Mouse (Mus musculus) intestine, embryonic 16.5 days (tissue): Measurements from ENCODE around the gene Txndc2. TPM values are rescaled to one million over a fixed set of nuclear protein-coding genes. Genes with fewer than 3 reads are reported as not detected.
A peak's percentile ranks its signal among the peaks of the same experiment; 100 is the strongest.

ENCODE experiments used
- ATAC-seq: fragments of 200-750 bp; cut with Nextera tagmentation; 2 replicates; pipeline ENCODE4 v1.8.0; 2017; ENCODE audit warnings: moderate TSS enrichment, moderate library complexity
- H3K27ac ChIP-seq: fragments of 300-500 bp; sonication (generic); 2 replicates; pipeline ENCODE4 v1.5.1; 2014; ENCODE audit warnings: mild to moderate bottlenecking, low read length
- H3K27me3 ChIP-seq: fragments of 300-500 bp; sonication (generic); replicated peaks from 2 replicates; pipeline ENCODE4 v1.6.1; 2014; ENCODE audit warnings: low read length, control low read depth, mixed read lengths; ENCODE audit not compliant: control insufficient read depth, insufficient read depth
- H3K36me3 ChIP-seq: fragments of 300-500 bp; sonication (generic); 2 replicates; pipeline ENCODE4 v1.6.1; 2014; ENCODE audit warnings: low read length, control low read depth; ENCODE audit not compliant: control insufficient read depth, insufficient read depth
- H3K4me1 ChIP-seq: fragments of 300-500 bp; sonication (generic); 2 replicates; pipeline ENCODE4 v1.6.1; 2014; ENCODE audit warnings: low read length, control low read depth, mixed read lengths; ENCODE audit not compliant: control insufficient read depth, insufficient read depth
- H3K4me2 ChIP-seq: fragments of 300-500 bp; sonication (generic); 2 replicates; pipeline ENCODE4 v1.6.1; 2014; ENCODE audit warnings: low read depth, low read length, control low read depth
- H3K4me3 ChIP-seq: fragments of 300-500 bp; sonication (generic); 2 replicates; pipeline ENCODE4 v1.5.1; 2014; ENCODE audit warnings: mild to moderate bottlenecking, low read length
- H3K9ac ChIP-seq: fragments of 300-500 bp; sonication (generic); 2 replicates; pipeline ENCODE4 v1.6.1; 2014; ENCODE audit warnings: low read depth, low read length
- H3K9me3 ChIP-seq: fragments of 300-500 bp; sonication (generic); 2 replicates; pipeline ENCODE4 v1.6.1; 2016; ENCODE audit warnings: low read length, control low read depth; ENCODE audit not compliant: control insufficient read depth
- WGBS: fragments of 180-500 bp; shearing (Covaris S2); extraction: QIAGEN DNeasy Blood & Tissue Kit; methylation state at CpG from one replicate; pipeline ENCODE4 v1.1.7; 2014; 5-methylcytosine and 5-hydroxymethylcytosine counted together
- polyA plus RNA-seq: library from polyadenylated mRNA; unstranded; fragments of >200 nt; fragmentation: Nextera tagmentation; extraction: Ambion mirVana; gene quantifications from 2 replicates; pipeline ENCODE4 v1.2.1, GENCODE M21; 2015

Gene Txndc2
- polyA plus RNA-seq, 1 experiment from 2014 or later: not detected

GRCm38 (mm10) chr17:65608312-65608687 lies 33.7 kb downstream of the Txndc2 start:
- H3K9ac ChIP-seq: no peak overlapping the region
- no peaks in the 10 kb centered on the region for H3K9me3 ChIP-seq
- H3K27me3 ChIP-seq: no peaks in the 10 kb centered on the region
- H3K4me1 ChIP-seq: peaks cover 34% of the 10 kb centered on the region
- H3K4me2 ChIP-seq: no peak overlapping the region
- H3K27ac ChIP-seq: no peak overlapping the region
- H3K36me3 ChIP-seq: no peaks in the 10 kb centered on the region
- 72% methylated on average over 2 of the region's 2 CpGs for WGBS
- no peak for ATAC-seq
- H3K4me3 ChIP-seq: no peak overlapping the region

DNA sequence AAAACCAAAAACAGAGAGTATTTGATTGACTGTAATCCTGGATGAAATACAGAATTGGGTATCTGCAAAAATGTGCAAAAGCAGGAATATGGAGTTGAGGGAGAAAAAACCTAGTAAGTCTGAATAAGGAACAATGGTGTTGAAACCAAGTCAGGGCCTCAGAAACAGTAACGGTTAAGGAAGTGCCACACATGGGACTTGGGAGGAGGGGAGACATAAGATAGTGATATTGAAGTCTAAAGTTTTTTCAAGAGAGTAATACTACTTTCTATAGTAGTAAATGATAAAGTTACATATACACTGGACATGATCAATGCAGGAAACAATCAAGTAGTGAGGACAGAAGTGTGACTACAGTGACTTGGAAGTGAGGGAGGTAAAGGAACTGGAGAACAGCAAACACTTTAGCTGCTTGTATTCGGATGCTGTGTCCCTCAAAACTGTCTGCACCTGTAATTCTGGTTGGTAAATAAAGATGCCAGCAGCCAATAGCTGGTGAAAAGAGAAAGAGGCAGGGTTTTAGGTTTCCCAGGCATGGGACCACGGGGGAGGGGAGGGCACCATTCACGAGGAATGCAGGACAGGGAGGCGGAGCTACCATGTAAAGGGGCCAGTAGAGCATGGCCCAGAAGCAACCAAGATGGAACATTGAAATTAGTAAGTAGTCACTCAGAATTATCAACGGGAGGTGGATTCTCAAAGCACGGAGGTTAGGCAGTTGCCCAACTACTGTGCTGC lies 34.2 kb downstream of the Txndc2 start:
- Histone ChIP-seq H3K4me2 (no peak overlapping the region), H3K4me3 (no peak overlapping the region), H3K9me3 (no peaks in the 10 kb centered on the region), H3K27ac (no peak overlapping the region), H3K9ac (no peak overlapping the region), H3K27me3 (no peaks in the 10 kb centered on the region), H3K4me1 (peaks cover 34% of the 10 kb centered on the region), H3K36me3 (no peaks in the 10 kb centered on the region)
- WGBS: 49% methylated on average over 7 of the region's 7 CpGs
- ATAC-seq: no peak

- Histone ChIP-seq H3K4me1 (peaks cover 29% of the 10 kb centered on the region), H3K27ac (no peak overlapping the region), H3K36me3 (no peaks in the 10 kb centered on the region), H3K4me2 (no peak overlapping the region), H3K4me3 (no peak overlapping the region), H3K27me3 (no peaks in the 10 kb centered on the region), H3K9me3 (no peaks in the 10 kb centered on the region), H3K9ac (no peak overlapping the region)
- 72% methylated on average over 4 of the region's 4 CpGs for WGBS
- 0 out of 2 replicates have a peak, but pooled peaks have one; percentile 30 for ATAC-seq
Observed at GRCm38 (mm10) chr17:65606014-65606413, 36.0 kb downstream of the Txndc2 start.

- ATAC-seq: no peak
- no peaks in the 10 kb centered on the region for H3K9me3 ChIP-seq
- no peak overlapping the region for H3K4me3 ChIP-seq
- H3K4me1 ChIP-seq: peaks cover 25% of the 10 kb centered on the region
- no peak overlapping the region for H3K9ac ChIP-seq
- no peak overlapping the region for H3K27ac ChIP-seq
- H3K36me3 ChIP-seq: no peaks in the 10 kb centered on the region
- no peak overlapping the region for H3K4me2 ChIP-seq
- H3K27me3 ChIP-seq: no peaks in the 10 kb centered on the region
Observed at GRCm38 (mm10) chr17:65604892-65605291, 37.1 kb downstream of the Txndc2 start.

GRCm38 (mm10) chr17:65604315-65604714 lies 37.7 kb downstream of the Txndc2 start:
- H3K4me1 ChIP-seq: peaks cover 20% of the 10 kb centered on the region
- no peak overlapping the region for H3K9ac ChIP-seq
- H3K9me3 ChIP-seq: no peaks in the 10 kb centered on the region
- H3K36me3 ChIP-seq: no peaks in the 10 kb centered on the region
- H3K4me3 ChIP-seq: no peak overlapping the region
- H3K27ac ChIP-seq: no peak overlapping the region
- ATAC-seq: no peak
- H3K27me3 ChIP-seq: no peaks in the 10 kb centered on the region
- H3K4me2 ChIP-seq: no peak overlapping the region

- H3K27ac ChIP-seq: no peak overlapping the region
- no peaks in the 10 kb centered on the region for H3K9me3 ChIP-seq
- H3K27me3 ChIP-seq: no peaks in the 10 kb centered on the region
- no peaks in the 10 kb centered on the region for H3K36me3 ChIP-seq
- H3K4me2 ChIP-seq: no peak overlapping the region
- H3K4me1 ChIP-seq: peaks cover 9% of the 10 kb centered on the region
- 63% methylated on average over 3 of the region's 3 CpGs for WGBS
- no peak overlapping the region for H3K4me3 ChIP-seq
- ATAC-seq: peak; percentile 63
- no peak overlapping the region for H3K9ac ChIP-seq
Observed at GRCm38 (mm10) chr17:65597857-65598486, 44.0 kb downstream of the Txndc2 start.

- H3K4me3 ChIP-seq: no peak overlapping the region
- H3K4me1 ChIP-seq: peaks cover 9% of the 10 kb centered on the region
- no peak for ATAC-seq
- H3K4me2 ChIP-seq: no peak overlapping the region
- no peaks in the 10 kb centered on the region for H3K9me3 ChIP-seq
- no peak overlapping the region for H3K9ac ChIP-seq
- H3K27ac ChIP-seq: no peak overlapping the region
- H3K36me3 ChIP-seq: 0 out of 2 replicates have a peak, but pooled peaks cover 3% of the 10 kb centered on the region
- no peaks in the 10 kb centered on the region for H3K27me3 ChIP-seq
- 86% methylated on average over 8 of the region's 8 CpGs for WGBS
Observed at GRCm38 (mm10) chr17:65594687-65595086, 47.3 kb downstream of the Txndc2 start.

Other genes starting within 250 kb of the Txndc2 start
- not detected in 2 replicates for gene Tmem232, start 101.4 kb downstream of the Txndc2 start, polyA plus RNA-seq
- 194 and 204 TPM in 2 replicates for gene Vapa, start 28.6 kb downstream of the Txndc2 start, polyA plus RNA-seq
- gene Rab31, start 130.6 kb upstream of the Txndc2 start, polyA plus RNA-seq: 26.8 and 28.0 TPM in 2 replicates
- gene Ppp4r1, start 140.4 kb upstream of the Txndc2 start, polyA plus RNA-seq: 30.9 and 34.0 TPM in 2 replicates
- 67.5 and 71.1 TPM in 2 replicates for gene Ralbp1, start 243.6 kb upstream of the Txndc2 start, polyA plus RNA-seq